Mouse (Mus musculus) liver, postnatal 0 days (tissue): Measurements from ENCODE around the gene 1700017D01Rik.

Experiments used
- CTCF ChIP-seq: sonication (generic); IDR thresholded peaks from 2 replicates; pipeline ENCODE4 v1.5.1; 2016; ENCODE audit warnings: antibody characterized with exemption, low read depth
- EP300 ChIP-seq: IDR thresholded peaks from 2 replicates; pipeline ENCODE4 v1.6.1; 2016; ENCODE audit warnings: antibody characterized with exemption, low read depth, mild to moderate bottlenecking

DNA sequence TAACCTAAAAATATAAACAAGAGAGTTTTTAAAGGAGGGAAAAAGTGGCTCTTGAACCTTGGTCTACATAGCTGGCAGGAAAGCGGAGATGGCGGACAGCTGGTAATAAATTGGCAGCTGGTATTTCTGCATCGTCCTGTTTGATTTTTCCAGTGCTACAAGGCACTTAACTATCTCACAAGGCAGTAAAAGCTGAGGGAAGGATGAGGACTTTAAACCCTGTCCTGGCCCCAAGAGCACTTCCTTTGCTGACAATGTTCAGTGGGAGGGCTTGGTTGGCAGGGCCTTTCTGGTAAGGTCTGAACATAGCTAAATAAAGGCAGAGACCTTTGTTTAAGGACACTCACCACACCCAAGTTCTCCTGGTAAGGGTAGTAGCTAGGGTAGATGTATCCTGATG lies 60.3 kb downstream of the 1700017D01Rik start:
- TF ChIP-seq CTCF (no peak), EP300 (no peak)
